Mouse (Mus musculus) lung, adult 2 months (tissue): Measurements from ENCODE around the gene Mlf2. TPM values are rescaled to one million over a fixed set of nuclear protein-coding genes. Genes with fewer than 3 reads are reported as not detected.

Experiments used
- DNase-seq: peaks from one replicate; pipeline ENCODE4 v3.0.0; 2022
- H3K4me1 ChIP-seq: fragments of 200-500 bp; 2 replicates; pipeline ENCODE4 v1.6.1; 2011; ENCODE audit warnings: low read length; ENCODE audit not compliant: control insufficient read depth, insufficient read depth
- H3K4me3 ChIP-seq: fragments of 200-500 bp; replicated peaks from 2 replicates; pipeline ENCODE3; 2011; ENCODE audit warnings: low read depth, mild to moderate bottlenecking, control low read depth, low read length; ENCODE audit errors: extremely low read depth
- CTCF ChIP-seq: fragments of 200-500 bp; IDR thresholded peaks from 2 replicates; pipeline ENCODE4 v1.5.1; 2011; ENCODE audit warnings: mild to moderate bottlenecking, low read length, control low read depth; ENCODE audit not compliant: insufficient read depth
- POLR2A ChIP-seq: fragments of 200-500 bp; IDR thresholded peaks from 2 replicates; pipeline ENCODE4 v1.6.1; 2011; ENCODE audit warnings: low read depth, mild to moderate bottlenecking, control low read depth, low read length, borderline replicate concordance; ENCODE audit errors: extremely low read depth
- WGBS: fragments of 180-500 bp; shearing (Covaris S2); methylation state at CpG from one replicate; pipeline ENCODE4 v1.1.7; 2018; 5-methylcytosine and 5-hydroxymethylcytosine counted together
- polyA plus RNA-seq: library from polyadenylated mRNA; depleted of rRNA; stranded (reverse); fragments of >200 nt; gene quantifications from 2 replicates; pipeline ENCODE4 v1.2.3, GENCODE M21; 2012

Mlf2 gene
- polyA plus RNA-seq, 1 experiment, result 336 TPM

- TF ChIP-seq POLR2A (no peak), CTCF (no peak)
- no peak for DNase-seq
- Histone ChIP-seq H3K4me1 (peaks cover 3% of the 10 kb centered on the region), H3K4me3 (no peak overlapping the region)
- 61% methylated on average over 8 of the region's 8 CpGs for WGBS
Observed at GRCm38 (mm10) chr6:124900056-124900800, 31.0 kb upstream of the Mlf2 start.

- 41% methylated on average over 10 of the region's 10 CpGs for WGBS
- TF ChIP-seq POLR2A (no peak), CTCF (no peak)
- Histone ChIP-seq H3K4me3 (no peak overlapping the region), H3K4me1 (peaks cover 3% of the 10 kb centered on the region)
- DNase-seq, result no peak
Observed at GRCm38 (mm10) chr6:124900801-124901480, 30.2 kb upstream of the Mlf2 start.

- no peak for DNase-seq
- Histone ChIP-seq H3K4me1 (peaks cover 3% of the 10 kb centered on the region), H3K4me3 (no peak overlapping the region)
- no peak for TF ChIP-seq CTCF
- no peak for TF ChIP-seq POLR2A
Observed at GRCm38 (mm10) chr6:124901851-124902250, 29.3 kb upstream of the Mlf2 start.

- under 1% methylated on average over 23 of the region's 23 CpGs for WGBS
- peaks cover 3% of the 10 kb centered on the region for H3K4me1 ChIP-seq
- peak; percentile 18; the same call in 1 of the 2 replicates for TF ChIP-seq POLR2A
- peak; percentile 88 for TF ChIP-seq CTCF
- peak; percentile 97 for DNase-seq
- H3K4me3 ChIP-seq, result peak overlapping the region; percentile 71
Observed at GRCm38 (mm10) chr6:124903580-124904151, 27.5 kb upstream of the Mlf2 start.

- peak; percentile 56 for DNase-seq
- Histone ChIP-seq H3K4me3 (peak overlapping the region; percentile 71), H3K4me1 (peaks cover 3% of the 10 kb centered on the region)
- TF ChIP-seq POLR2A (peak; percentile 48; the same call in 1 of the 2 replicates), CTCF (peak; percentile 63)
- WGBS, result 15% methylated on average over 24 of the region's 24 CpGs
Observed at GRCm38 (mm10) chr6:124904161-124904981, 26.8 kb upstream of the Mlf2 start.

GRCm38 (mm10) chr6:124904991-124905860 lies 26.0 kb upstream of the Mlf2 start:
- H3K4me3 ChIP-seq, result no peak overlapping the region
- TF ChIP-seq CTCF (no peak), POLR2A (no peak)
- DNase-seq, result no peak
- peaks cover 3% of the 10 kb centered on the region for H3K4me1 ChIP-seq
- WGBS, result 48% methylated on average over 15 of the region's 16 CpGs

GRCm38 (mm10) chr6:124907767-124908166 lies 23.4 kb upstream of the Mlf2 start:
- 38% methylated on average over 1 of the region's 1 CpGs for WGBS
- Histone ChIP-seq H3K4me3 (no peak overlapping the region), H3K4me1 (peaks cover 3% of the 10 kb centered on the region)
- no peak for TF ChIP-seq POLR2A
- no peak for TF ChIP-seq CTCF
- DNase-seq, result no peak

GRCm38 (mm10) chr6:124910032-124910431 lies 21.2 kb upstream of the Mlf2 start:
- TF ChIP-seq CTCF (no peak), POLR2A (no peak)
- WGBS, result 24% methylated on average over 32 of the region's 32 CpGs
- no peak overlapping the region for H3K4me3 ChIP-seq
- DNase-seq, result no peak
- H3K4me1 ChIP-seq, result no peaks in the 10 kb centered on the region
